Mouse (Mus musculus): Measurements from ENCODE around the gene Esam. TPM values are rescaled to one million over a fixed set of nuclear protein-coding genes. Genes with fewer than 3 reads are reported as not detected.

Gene Esam
- 45.4 and 59.6 TPM in 2 replicates for polyA plus RNA-seq (2014; fragmentation: Nextera tagmentation; extraction: Ambion mirVana)

GRCm38 (mm10) chr9:37527396-37528224, at the start of gene Esam:
Gene Esam (plus strand): TSS chr9:37528078.
- H3K4me3 ChIP-seq (ENCODE audit: low read depth, low read length), result peak within 1 kb of the TSS; percentile 34
- H3K27me3 ChIP-seq (ENCODE audit: control insufficient read depth, insufficient read depth, low read length), result peaks cover 21% of the 10 kb centered on the region; the same call in 1 of the 2 replicates
- peaks cover 4% of the 10 kb centered on the region; the same call in 1 of the 2 replicates for H3K36me3 ChIP-seq (ENCODE audit: control insufficient read depth, insufficient read depth, low read length)
- H3K9me3 ChIP-seq (replicated peaks; ENCODE audit: control insufficient read depth, low read length), result no peaks in the 10 kb centered on the region
- H3K4me2 ChIP-seq, result peak within 1 kb of the TSS; percentile 76
- H3K9ac ChIP-seq (ENCODE audit: low read depth, low read length), result peak within 1 kb of the TSS; percentile 40
- peak within 1 kb of the TSS; percentile 70 for H3K27ac ChIP-seq (ENCODE audit: low read depth, low read length)
- 3% methylated on average over 41 of the region's 41 CpGs for WGBS (ENCODE audit: insufficient replicate concordance)
- peaks cover 17% of the 10 kb centered on the region for H3K4me1 ChIP-seq (ENCODE audit: control insufficient read depth, insufficient read depth, low read length)
- ATAC-seq (replicated peaks; ENCODE audit: insufficient number of reproducible peaks, low FRiP score, low TSS enrichment), result peak; percentile 58

GRCm38 (mm10) chr9:37485146-37485545, 42.7 kb upstream of the Esam start:
- H3K36me3 ChIP-seq (ENCODE audit: control insufficient read depth, insufficient read depth, low read length), result no peaks in the 10 kb centered on the region
- WGBS (ENCODE audit: insufficient replicate concordance), result 53% methylated on average over 5 of the region's 5 CpGs

GRCm38 (mm10) chr9:37488041-37488440, 39.8 kb upstream of the Esam start:
- no peaks in the 10 kb centered on the region for H3K36me3 ChIP-seq (ENCODE audit: control insufficient read depth, insufficient read depth, low read length)
- H3K4me2 ChIP-seq, result peak overlapping the region; percentile 95
- H3K9ac ChIP-seq (ENCODE audit: low read depth, low read length), result peak overlapping the region; percentile 98
- H3K27ac ChIP-seq (ENCODE audit: low read depth, low read length), result peak overlapping the region; percentile 100; the same call in 1 of the 2 replicates
- H3K27me3 ChIP-seq (ENCODE audit: control insufficient read depth, insufficient read depth, low read length), result no peaks in the 10 kb centered on the region
- 36% methylated on average over 4 of the region's 4 CpGs for WGBS (ENCODE audit: insufficient replicate concordance)
- no peaks in the 10 kb centered on the region for H3K9me3 ChIP-seq (replicated peaks; ENCODE audit: control insufficient read depth, low read length)
- H3K4me3 ChIP-seq (ENCODE audit: low read depth, low read length), result peak overlapping the region; percentile 99
- H3K4me1 ChIP-seq (ENCODE audit: control insufficient read depth, insufficient read depth, low read length), result peaks cover 12% of the 10 kb centered on the region
- ATAC-seq (replicated peaks; ENCODE audit: insufficient number of reproducible peaks, low FRiP score, low TSS enrichment), result no peak

More at GRCm38 (mm10) chr9:37485146-37485545, 42.7 kb upstream of the Esam start:
- ATAC-seq (replicated peaks; ENCODE audit: insufficient number of reproducible peaks, low FRiP score, low TSS enrichment), result no peak
- Histone ChIP-seq H3K4me1 (ENCODE audit: control insufficient read depth, insufficient read depth, low read length) (peaks cover 6% of the 10 kb centered on the region; the same call in 1 of the 2 replicates), H3K27me3 (ENCODE audit: control insufficient read depth, insufficient read depth, low read length) (no peaks in the 10 kb centered on the region), H3K9ac (ENCODE audit: low read depth, low read length) (no peak overlapping the region), H3K4me2 (no peak overlapping the region), H3K9me3 (replicated peaks; ENCODE audit: control insufficient read depth, low read length) (no peaks in the 10 kb centered on the region), H3K4me3 (ENCODE audit: low read depth, low read length) (no peak overlapping the region), H3K27ac (ENCODE audit: low read depth, low read length) (no peak overlapping the region)

GRCm38 (mm10) chr9:37488611-37489396, 39.1 kb upstream of the Esam start, which contains the start of gene Msantd2:
Gene Msantd2 (plus strand): TSS chr9:37489319.
- H3K36me3 ChIP-seq (ENCODE audit: control insufficient read depth, insufficient read depth, low read length), result 0 out of 2 replicates have a peak, but pooled peaks cover under 1% of the 10 kb centered on the region
- peak within 1 kb of the TSS; percentile 100 for H3K27ac ChIP-seq (ENCODE audit: low read depth, low read length)
- peak within 1 kb of the TSS; percentile 98 for H3K9ac ChIP-seq (ENCODE audit: low read depth, low read length)
- peak within 1 kb of the TSS; percentile 99 for H3K4me3 ChIP-seq (ENCODE audit: low read depth, low read length)
- no peaks in the 10 kb centered on the region for H3K27me3 ChIP-seq (ENCODE audit: control insufficient read depth, insufficient read depth, low read length)
- peak; percentile 95 for ATAC-seq (replicated peaks; ENCODE audit: insufficient number of reproducible peaks, low FRiP score, low TSS enrichment)
- 0% methylated on average over 43 of the region's 44 CpGs for WGBS (ENCODE audit: insufficient replicate concordance)
- peaks cover 12% of the 10 kb centered on the region for H3K4me1 ChIP-seq (ENCODE audit: control insufficient read depth, insufficient read depth, low read length)
- peak within 1 kb of the TSS; percentile 95 for H3K4me2 ChIP-seq
- no peaks in the 10 kb centered on the region for H3K9me3 ChIP-seq (replicated peaks; ENCODE audit: control insufficient read depth, low read length)

GRCm38 (mm10) chr9:37489446-37490120, 38.3 kb upstream of the Esam start:
- Histone ChIP-seq H3K36me3 (ENCODE audit: control insufficient read depth, insufficient read depth, low read length) (0 out of 2 replicates have a peak, but pooled peaks cover 3% of the 10 kb centered on the region), H3K4me2 (peak overlapping the region; percentile 95), H3K4me3 (ENCODE audit: low read depth, low read length) (peak overlapping the region; percentile 99), H3K4me1 (ENCODE audit: control insufficient read depth, insufficient read depth, low read length) (peaks cover 12% of the 10 kb centered on the region), H3K9me3 (replicated peaks; ENCODE audit: control insufficient read depth, low read length) (no peaks in the 10 kb centered on the region), H3K9ac (ENCODE audit: low read depth, low read length) (peak overlapping the region; percentile 98), H3K27me3 (ENCODE audit: control insufficient read depth, insufficient read depth, low read length) (no peaks in the 10 kb centered on the region), H3K27ac (ENCODE audit: low read depth, low read length) (peak overlapping the region; percentile 100)
- whole genome bisulfite sequencing (ENCODE audit: insufficient replicate concordance), result under 1% methylated on average over 72 of the region's 75 CpGs
- ATAC-seq (replicated peaks; ENCODE audit: insufficient number of reproducible peaks, low FRiP score, low TSS enrichment), result peak; percentile 78

- H3K9me3 ChIP-seq (replicated peaks; ENCODE audit: control insufficient read depth, low read length), result no peaks in the 10 kb centered on the region
- WGBS (ENCODE audit: insufficient replicate concordance), result 61% methylated on average over 3 of the region's 3 CpGs
- H3K9ac ChIP-seq (ENCODE audit: low read depth, low read length), result no peak overlapping the region
- H3K4me1 ChIP-seq (ENCODE audit: control insufficient read depth, insufficient read depth, low read length), result 0 out of 2 replicates have a peak, but pooled peaks cover under 1% of the 10 kb centered on the region
- no peak overlapping the region for H3K4me2 ChIP-seq
- no peak overlapping the region for H3K27ac ChIP-seq (ENCODE audit: low read depth, low read length)
- ATAC-seq (replicated peaks; ENCODE audit: insufficient number of reproducible peaks, low FRiP score, low TSS enrichment), result no peak
- no peak overlapping the region for H3K4me3 ChIP-seq (ENCODE audit: low read depth, low read length)
- H3K36me3 ChIP-seq (ENCODE audit: control insufficient read depth, insufficient read depth, low read length), result 0 out of 2 replicates have a peak, but pooled peaks cover 3% of the 10 kb centered on the region
- H3K27me3 ChIP-seq (ENCODE audit: control insufficient read depth, insufficient read depth, low read length), result no peaks in the 10 kb centered on the region
Measured at GRCm38 (mm10) chr9:37495761-37496160, 32.1 kb upstream of the Esam start.

GRCm38 (mm10) chr9:37496325-37496724, 31.6 kb upstream of the Esam start:
- ATAC-seq (replicated peaks; ENCODE audit: insufficient number of reproducible peaks, low FRiP score, low TSS enrichment), result no peak
- Histone ChIP-seq H3K4me1 (ENCODE audit: control insufficient read depth, insufficient read depth, low read length) (no peaks in the 10 kb centered on the region), H3K36me3 (ENCODE audit: control insufficient read depth, insufficient read depth, low read length) (0 out of 2 replicates have a peak, but pooled peaks cover 3% of the 10 kb centered on the region), H3K9ac (ENCODE audit: low read depth, low read length) (no peak overlapping the region), H3K27ac (ENCODE audit: low read depth, low read length) (no peak overlapping the region), H3K4me3 (ENCODE audit: low read depth, low read length) (no peak overlapping the region), H3K9me3 (replicated peaks; ENCODE audit: control insufficient read depth, low read length) (no peaks in the 10 kb centered on the region), H3K4me2 (no peak overlapping the region), H3K27me3 (ENCODE audit: control insufficient read depth, insufficient read depth, low read length) (no peaks in the 10 kb centered on the region)

GRCm38 (mm10) chr9:37500201-37500600, 27.7 kb upstream of the Esam start:
- H3K4me2 ChIP-seq, result no peak overlapping the region
- WGBS (ENCODE audit: insufficient replicate concordance), result 58% methylated on average over 3 of the region's 3 CpGs

More at GRCm38 (mm10) chr9:37500201-37500600, 27.7 kb upstream of the Esam start:
- Histone ChIP-seq H3K9me3 (replicated peaks; ENCODE audit: control insufficient read depth, low read length) (no peaks in the 10 kb centered on the region), H3K4me3 (ENCODE audit: low read depth, low read length) (no peak overlapping the region), H3K27ac (ENCODE audit: low read depth, low read length) (no peak overlapping the region), H3K9ac (ENCODE audit: low read depth, low read length) (no peak overlapping the region), H3K36me3 (ENCODE audit: control insufficient read depth, insufficient read depth, low read length) (no peaks in the 10 kb centered on the region; the same call in 1 of the 2 replicates), H3K27me3 (ENCODE audit: control insufficient read depth, insufficient read depth, low read length) (no peaks in the 10 kb centered on the region), H3K4me1 (ENCODE audit: control insufficient read depth, insufficient read depth, low read length) (no peaks in the 10 kb centered on the region)
- ATAC-seq (replicated peaks; ENCODE audit: insufficient number of reproducible peaks, low FRiP score, low TSS enrichment), result no peak

Measured in heart, embryonic 11.5 days (tissue).